Mouse (Mus musculus): ENCODE results near the gene Gnat3.

Gene Gnat3

GRCm38 (mm10) chr5:18006157-18006556, 43.8 kb downstream of the Gnat3 start:
- intact Hi-C loops (cut with DNase I), result no loop called here

DNA sequence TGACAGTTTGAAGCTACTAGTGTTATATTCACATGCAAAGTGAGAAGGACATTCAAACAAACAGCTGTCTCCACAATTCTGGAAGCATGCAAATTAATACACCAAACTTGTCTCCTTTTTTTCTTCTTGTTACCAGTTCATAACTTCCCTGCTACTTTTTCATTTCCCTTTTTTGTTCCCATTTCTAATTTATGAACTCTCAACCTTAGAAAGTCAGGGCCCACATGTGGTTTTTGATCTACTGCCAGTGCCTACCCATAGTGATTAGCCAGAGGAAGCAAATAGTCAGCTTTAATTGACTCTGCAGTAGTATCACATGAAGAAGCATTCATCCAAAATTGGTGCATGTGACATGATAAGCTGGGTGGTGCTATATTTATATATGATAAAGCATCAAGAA, 44.7 kb downstream of the Gnat3 start:
- intact Hi-C loops (cut with DNase I), result no loop called here

DNA sequence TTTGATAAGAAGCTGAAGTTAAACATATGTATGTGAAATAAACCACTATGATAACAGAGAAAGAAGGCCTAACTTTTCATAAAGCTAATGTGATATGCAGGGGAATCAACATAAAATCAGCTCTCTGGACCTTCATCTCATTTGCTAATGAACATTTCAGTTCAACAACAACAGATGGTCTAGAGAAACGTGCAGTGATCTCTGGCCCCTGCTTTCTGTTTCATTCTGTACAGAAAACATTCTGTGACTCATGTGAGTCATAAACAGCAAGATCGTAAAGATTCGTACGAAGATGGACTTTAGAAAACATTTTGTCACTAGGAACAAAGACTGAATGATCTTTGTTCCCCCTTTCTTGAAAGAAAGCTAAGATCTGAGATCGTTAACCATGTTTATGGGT, 48.0 kb downstream of the Gnat3 start:
- intact Hi-C loops (cut with DNase I), result no loop called here

- intact Hi-C loops (cut with DNase I), result no loop called here
Measured at GRCm38 (mm10) chr5:18013196-18013595, 50.8 kb downstream of the Gnat3 start.

DNA sequence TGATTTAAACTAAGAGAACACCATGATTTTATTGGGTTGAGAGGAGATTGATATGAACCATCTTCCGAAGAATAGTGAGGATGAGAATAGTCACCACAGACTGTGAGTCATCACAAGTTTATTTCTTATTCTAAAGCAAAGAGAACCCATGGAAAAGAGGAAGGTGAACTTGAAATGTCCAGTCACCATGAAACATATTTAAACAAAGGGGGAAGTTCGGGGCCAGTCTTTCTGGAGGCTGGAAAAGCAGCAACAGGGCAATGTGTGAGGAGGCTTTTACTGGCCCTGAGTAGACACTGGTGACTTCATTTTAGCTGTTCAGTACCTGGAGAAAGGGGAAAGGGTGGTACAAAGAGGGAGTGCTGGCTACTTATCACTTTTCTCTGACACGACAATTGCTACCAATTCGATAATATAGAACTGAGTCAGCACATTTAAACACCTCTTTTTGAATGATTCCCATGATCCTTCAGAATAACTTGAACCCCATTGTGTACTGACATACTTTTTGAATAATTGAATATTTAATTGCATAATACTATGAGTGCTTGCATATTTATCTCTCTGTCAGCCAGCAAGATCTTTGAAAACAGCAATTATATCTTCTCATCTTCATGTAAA, 52.0 kb downstream of the Gnat3 start:
- intact Hi-C loops (cut with DNase I), result no loop called here

DNA sequence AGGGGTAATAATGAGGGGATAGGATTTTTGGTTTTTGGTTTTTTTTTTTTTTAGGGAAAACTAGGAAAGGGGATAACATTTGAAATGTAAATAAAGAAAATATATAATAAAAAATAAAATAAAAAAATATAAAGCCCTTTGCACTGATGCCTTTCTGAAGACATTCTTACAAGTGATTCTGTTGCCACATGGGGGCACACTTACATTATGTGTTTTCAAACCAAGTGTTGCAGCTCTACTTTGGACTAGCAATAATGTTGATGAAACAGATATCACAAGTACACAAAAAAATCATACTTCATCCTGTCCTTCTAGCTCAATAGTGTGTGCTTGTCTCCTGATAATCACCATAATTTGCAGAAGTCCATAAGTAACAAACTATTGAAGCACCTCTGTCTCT, 61.0 kb downstream of the Gnat3 start:
- intact Hi-C loops (cut with DNase I), result no loop called here

DNA sequence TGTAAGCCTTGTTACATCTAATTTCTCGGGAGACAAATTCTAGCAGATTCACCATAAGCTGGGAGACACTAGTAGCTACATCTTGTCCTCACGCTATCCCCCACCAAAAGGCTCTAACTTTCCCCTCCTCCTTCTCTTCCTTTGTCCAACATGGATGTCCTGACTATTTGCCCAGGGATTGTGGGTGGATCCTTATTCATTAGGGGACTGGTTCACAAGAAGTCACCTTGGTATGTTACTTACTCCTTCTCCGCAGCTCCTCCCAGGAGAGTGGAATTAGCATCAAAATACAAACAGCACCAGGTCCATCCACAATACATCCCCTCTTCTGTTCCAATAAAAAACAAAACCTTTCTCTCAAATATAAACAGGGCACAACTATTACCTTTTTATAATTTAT, 65.2 kb downstream of the Gnat3 start:
- intact Hi-C loops (cut with DNase I), result no loop called here

DNA sequence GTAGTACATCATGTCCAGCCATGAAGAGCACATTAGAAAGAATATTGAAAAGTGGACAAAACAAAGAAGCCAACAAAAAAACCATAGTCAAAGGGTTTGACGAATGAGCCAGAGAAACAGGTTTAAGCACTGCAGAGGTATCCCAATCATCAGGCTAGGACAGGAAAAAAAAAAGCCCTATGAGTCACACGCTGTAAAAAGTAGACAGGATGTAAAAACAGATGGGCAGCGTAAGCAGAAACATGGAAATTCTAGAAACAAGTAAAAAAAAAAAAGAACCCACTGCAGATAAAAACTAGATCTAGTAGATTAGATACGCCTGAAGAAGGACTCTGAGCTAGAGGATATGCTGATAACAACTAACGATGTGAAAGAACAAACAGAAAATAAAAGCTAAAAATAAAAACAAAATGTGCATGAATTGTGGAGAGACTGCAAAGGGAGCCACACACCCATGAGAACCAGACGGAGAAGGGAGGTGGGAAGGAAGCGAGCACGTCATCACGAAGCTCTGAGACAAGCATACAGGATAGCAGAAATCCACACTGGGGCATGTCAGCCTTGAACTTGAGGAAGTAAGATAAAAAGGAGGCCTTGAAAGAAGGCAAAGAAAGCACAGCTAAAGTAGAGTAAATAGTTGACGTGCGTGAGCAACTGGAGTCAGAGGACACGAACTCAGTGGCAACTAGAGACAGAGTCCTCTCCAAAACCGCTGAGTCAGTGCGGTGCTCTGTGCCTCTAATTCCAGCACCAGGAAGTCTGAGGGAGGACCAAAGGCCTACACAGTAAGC, 73.7 kb downstream of the Gnat3 start:
- intact Hi-C loops (cut with DNase I), result no loop called here

GRCm38 (mm10) chr5:18043022-18043421, 80.7 kb downstream of the Gnat3 start:
- intact Hi-C loops (cut with DNase I), result loop anchor here (10.0 kb wide), 1 partner anchor 228 kb away; no protein-coding TSS in a partner anchor

DNA sequence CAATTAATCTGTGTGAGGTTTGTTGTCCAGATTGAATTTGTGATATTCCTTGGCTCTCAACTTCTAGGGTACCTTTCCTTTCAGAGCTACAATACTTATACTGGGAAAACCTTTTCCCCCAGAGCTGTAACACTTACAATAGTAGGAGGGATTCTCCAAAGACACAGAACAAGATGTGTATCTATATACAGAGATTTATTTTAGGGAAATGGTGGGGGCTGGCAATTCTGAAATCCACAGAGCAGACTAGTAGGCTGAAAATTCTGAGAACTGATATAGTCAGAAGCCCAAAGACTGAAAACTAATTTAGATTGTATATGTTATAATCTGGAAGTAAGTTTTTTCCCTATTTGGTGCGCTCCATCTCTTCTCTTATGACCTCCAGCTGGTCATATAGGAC, 86.5 kb downstream of the Gnat3 start:
- intact Hi-C loops (cut with DNase I), result loop anchor here (10.0 kb wide), 1 partner anchor 234 kb away; no protein-coding TSS in a partner anchor

DNA sequence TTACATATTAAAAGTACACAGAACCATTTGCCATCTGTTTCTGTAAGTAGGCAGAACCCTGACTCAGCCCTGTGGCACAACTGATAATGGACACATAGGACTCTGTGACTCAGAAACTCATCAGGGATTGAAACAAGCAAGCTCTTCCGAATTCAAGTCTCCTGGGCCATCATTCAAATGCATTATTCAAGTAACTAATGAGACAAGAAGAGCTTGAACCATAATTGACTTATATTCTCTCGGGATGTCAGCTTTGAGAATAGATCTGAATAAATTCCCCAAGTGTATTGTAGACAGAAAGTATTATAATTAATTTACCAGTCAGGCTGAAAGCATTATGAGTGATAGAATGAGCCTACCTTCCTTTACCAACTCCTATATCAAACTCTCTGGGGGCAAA, 93.0 kb downstream of the Gnat3 start:
- intact Hi-C loops (cut with DNase I), result no loop called here
